Mouse (Mus musculus): ENCODE results near the gene Vmn2r114.
"Not testable (repeated sequence)": the region's sequence is repeated elsewhere in the genome, so short reads cannot be mapped to it uniquely, and the experiment has no call there.

Gene Vmn2r114

DNA sequence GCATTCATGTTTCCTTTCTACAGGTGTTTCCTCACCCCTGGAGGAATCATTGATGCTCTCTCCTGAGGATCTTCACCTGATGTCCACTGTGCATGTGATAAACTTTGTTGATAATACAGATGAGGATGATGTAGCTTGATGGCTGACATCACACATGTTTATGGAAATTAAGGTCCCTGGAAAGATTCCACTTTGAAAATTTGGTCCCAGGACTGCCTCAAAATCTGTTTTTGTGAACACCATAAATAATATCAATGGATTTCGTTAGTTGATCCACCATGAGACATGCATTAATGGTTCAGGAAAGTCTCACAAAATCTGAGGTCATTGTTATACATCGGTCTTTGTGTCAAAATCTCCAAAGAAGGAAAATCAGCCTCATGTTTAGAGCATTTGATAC is at the start of gene Vmn2r114:
Gene Vmn2r114, minus strand, starts transcription at position 101 of the 400 bp plus-strand sequence.
- DNase-seq (ENCODE audit: low read depth, low spot score): not testable (repeated sequence)

GRCm38 (mm10) chr17:23351644-23352043 is 39.3 kb upstream of the Vmn2r114 start:
- no peak for DNase-seq (ENCODE audit: low read depth, low spot score)

- DNase-seq (ENCODE audit: low read depth, low spot score): not testable (repeated sequence)
Measured at GRCm38 (mm10) chr17:23343441-23343840, 31.1 kb upstream of the Vmn2r114 start, which contains the start of gene Vmn2r115. TSS of gene Vmn2r115 (plus strand) at chr17:23343741.

DNA sequence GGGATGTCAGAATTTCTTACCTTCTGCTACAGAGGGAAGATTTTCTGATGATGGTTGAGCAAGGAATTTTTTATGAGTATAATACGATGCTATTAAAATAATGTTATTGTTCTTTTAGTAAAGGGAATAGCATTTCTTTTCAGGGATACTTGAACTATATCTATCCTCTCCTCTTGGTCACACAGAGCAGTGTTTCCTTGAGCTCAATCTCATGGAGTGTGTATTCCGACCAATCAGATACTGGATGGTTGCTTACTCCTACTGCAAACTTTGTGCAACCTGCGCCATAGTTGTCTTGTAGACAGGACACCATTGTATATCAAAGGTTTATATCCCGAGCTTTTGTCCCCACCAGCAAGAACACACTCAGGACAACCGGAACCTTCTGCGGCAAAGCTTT is 18.3 kb upstream of the Vmn2r114 start:
- no peak for DNase-seq (ENCODE audit: low read depth, low spot score)

Measured in c-Kit-negative CD71-positive TER-119-positive erythroid progenitor cells, embryonic 14.5 days (primary cell).